Mouse (Mus musculus): ENCODE results near the gene Chd8. TPM values are rescaled to one million over a fixed set of nuclear protein-coding genes. Genes with fewer than 3 reads are reported as not detected.
A peak's percentile ranks its signal among the peaks of the same experiment; 100 is the strongest.
"Not testable (repeated sequence)": the region's sequence is repeated elsewhere in the genome, so short reads cannot be mapped to it uniquely, and the experiment has no call there.

Chd8 gene
- 34.5 and 38.0 TPM in 2 replicates for polyA plus RNA-seq (2014; fragmentation: Nextera tagmentation; extraction: Ambion mirVana)

DNA sequence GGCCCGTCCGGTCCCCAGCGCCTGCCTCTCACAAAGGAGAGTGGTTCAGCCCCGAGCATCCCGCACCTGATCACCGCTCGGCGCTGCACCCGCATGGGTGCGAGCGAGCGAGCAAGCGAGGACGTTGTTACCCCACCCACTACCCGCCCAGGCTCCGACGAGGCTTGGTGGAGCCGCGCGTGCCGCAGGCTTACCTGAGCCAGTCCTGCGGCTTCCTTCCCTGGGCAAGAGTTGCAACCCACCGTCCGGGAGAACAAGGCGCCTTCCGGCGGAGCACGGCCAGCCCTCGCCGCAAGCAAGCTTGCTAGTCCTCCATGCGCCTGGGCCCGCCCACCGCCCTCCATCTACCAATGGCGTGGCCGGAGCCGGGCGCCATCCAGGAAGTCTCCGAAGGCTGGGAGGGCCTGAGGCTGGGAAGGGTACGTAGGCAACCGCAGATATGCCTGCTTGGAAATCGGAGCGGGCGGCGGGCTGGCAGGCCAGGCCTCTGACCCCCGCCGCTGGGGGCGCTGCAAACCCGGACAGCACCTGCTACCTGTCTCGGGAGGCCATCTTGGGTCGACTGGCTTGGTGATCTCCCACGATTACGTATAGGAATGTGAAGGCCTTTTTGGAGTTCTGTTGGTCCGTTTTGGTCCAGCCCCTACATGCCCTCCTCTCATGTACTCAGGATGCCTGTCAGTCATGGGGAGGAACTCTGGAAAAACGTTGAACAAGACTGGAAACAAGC, at the start of gene Chd8:
TSS of gene Chd8 (minus strand) at position 297 of the 730 bp plus-strand sequence.
- Histone ChIP-seq H3K4me2 (peak within 1 kb of the TSS; percentile 96), H3K9ac (ENCODE audit: low read depth, low read length) (peak within 1 kb of the TSS; percentile 81), H3K27ac (ENCODE audit: low read depth, low read length) (peak within 1 kb of the TSS; percentile 92), H3K4me1 (replicated peaks; ENCODE audit: control insufficient read depth, insufficient read depth, low read length) (peaks cover 16% of the 10 kb centered on the region), H3K36me3 (ENCODE audit: control insufficient read depth, insufficient read depth, low read length) (no peaks in the 10 kb centered on the region), H3K27me3 (replicated peaks; ENCODE audit: control insufficient read depth, insufficient read depth, low read length) (no peaks in the 10 kb centered on the region), H3K4me3 (ENCODE audit: low read depth, low read length) (peak within 1 kb of the TSS; percentile 88), H3K9me3 (ENCODE audit: control insufficient read depth, low read length) (no peaks in the 10 kb centered on the region)
- WGBS: under 1% methylated on average over 54 of the region's 54 CpGs
- DNase-seq (ENCODE audit: low spot score) (peak; percentile 96), ATAC-seq (replicated peaks; ENCODE audit: low FRiP score) (peak; percentile 100)

DNA sequence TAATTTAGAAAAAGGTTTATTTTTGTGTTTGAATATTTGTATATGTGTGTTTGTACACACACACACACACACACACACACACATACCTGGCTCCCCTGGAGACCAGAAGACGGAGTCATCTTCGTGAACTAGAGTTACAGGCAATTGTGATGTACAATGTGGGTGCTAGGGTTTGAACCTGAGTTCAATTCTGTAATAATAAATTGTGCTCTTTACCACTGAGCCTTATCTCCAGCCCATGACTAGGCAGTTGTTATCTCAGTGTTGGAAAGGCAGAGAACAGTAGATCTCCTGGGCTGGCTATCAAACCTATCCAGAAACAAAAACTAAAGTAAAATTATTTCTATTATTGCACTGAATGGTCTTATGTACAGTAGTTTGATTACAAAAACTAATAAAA, 48.5 kb upstream of the Chd8 start:
- ATAC-seq (replicated peaks; ENCODE audit: low FRiP score) (peak; percentile 56), DNase-seq (ENCODE audit: low spot score) (no peak)
- 95% methylated on average over 2 of the region's 2 CpGs for WGBS

DNA sequence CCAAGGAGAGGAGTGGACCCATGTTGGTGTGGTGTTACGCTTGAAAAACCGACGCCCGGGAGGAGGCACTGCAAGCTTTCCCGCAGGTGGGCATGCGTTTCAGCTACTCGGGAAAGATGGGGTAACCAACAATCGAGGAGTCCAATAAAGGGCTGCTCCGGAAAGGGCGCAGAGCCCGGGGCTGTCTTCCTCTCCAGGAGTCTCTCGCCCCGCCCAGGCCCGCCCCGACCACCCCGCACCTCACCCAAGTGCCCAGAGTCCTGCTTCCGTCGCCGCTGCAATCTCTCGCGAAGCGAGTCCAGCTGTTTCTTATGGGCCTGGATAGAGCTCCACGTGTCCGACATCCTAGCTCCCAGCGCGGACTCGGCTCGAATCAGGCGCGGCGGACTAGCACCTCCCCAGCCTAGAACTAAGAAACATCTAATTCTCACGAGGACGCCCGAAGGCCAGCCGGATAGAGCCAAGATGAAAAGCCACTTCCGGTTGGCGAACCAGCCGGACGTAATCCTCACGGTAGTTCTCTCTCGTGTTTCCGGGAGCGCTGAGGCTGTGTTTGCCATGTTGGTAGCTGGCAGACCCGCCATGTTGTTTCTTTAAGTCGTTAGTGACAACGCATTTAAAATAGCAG, 47.2 kb upstream of the Chd8 start, which contains the start of gene Mettl3:
TSS of gene Mettl3 (minus strand) at position 485 of the 628 bp plus-strand sequence.
- peak; percentile 91 for ATAC-seq (replicated peaks; ENCODE audit: low FRiP score)

More for the DNA sequence above, 48.5 kb upstream of the Chd8 start:
- Histone ChIP-seq H3K4me2 (peak overlapping the region; percentile 55), H3K4me1 (replicated peaks; ENCODE audit: control insufficient read depth, insufficient read depth, low read length) (peaks cover 9% of the 10 kb centered on the region), H3K9ac (ENCODE audit: low read depth, low read length) (0 out of 2 replicates have a peak overlapping the region, but pooled peaks have one; percentile 20), H3K4me3 (ENCODE audit: low read depth, low read length) (peak overlapping the region; percentile 18; the same call in 1 of the 2 replicates), H3K27me3 (replicated peaks; ENCODE audit: control insufficient read depth, insufficient read depth, low read length) (no peaks in the 10 kb centered on the region), H3K36me3 (ENCODE audit: control insufficient read depth, insufficient read depth, low read length) (no peaks in the 10 kb centered on the region; the same call in 1 of the 2 replicates), H3K9me3 (ENCODE audit: control insufficient read depth, low read length) (no peaks in the 10 kb centered on the region), H3K27ac (ENCODE audit: low read depth, low read length) (peak overlapping the region; percentile 78)

DNA sequence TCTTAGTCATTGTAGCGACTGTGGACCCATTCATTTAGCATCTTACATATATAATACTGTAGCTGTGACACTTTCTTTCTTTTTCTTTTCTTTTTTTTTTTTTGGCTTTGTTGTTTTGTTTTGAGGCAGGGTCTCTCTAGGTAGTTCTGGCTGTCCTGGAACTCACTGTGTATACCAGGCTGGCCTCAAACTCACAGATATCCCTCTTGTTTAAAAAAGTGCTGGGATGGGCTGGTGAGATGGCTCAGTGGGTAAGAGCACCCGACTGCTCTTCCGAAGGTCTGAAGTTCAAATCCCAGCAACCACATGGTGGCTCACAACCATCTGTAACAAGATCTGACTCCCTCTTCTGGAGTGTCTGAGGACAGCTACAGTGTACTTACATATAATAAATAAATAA, 45.9 kb upstream of the Chd8 start:
- peak overlapping the region; percentile 81; the same call in 1 of the 2 replicates for H3K4me3 ChIP-seq (ENCODE audit: low read depth, low read length)
- DNase-seq (ENCODE audit: low spot score); ATAC-seq (replicated peaks; ENCODE audit: low FRiP score); H3K27me3 ChIP-seq (replicated peaks; ENCODE audit: control insufficient read depth, insufficient read depth, low read length); H3K27ac ChIP-seq (ENCODE audit: low read depth, low read length); H3K9me3 ChIP-seq (ENCODE audit: control insufficient read depth, low read length); H3K9ac ChIP-seq (ENCODE audit: low read depth, low read length); H3K4me1 ChIP-seq (replicated peaks; ENCODE audit: control insufficient read depth, insufficient read depth, low read length): not testable (repeated sequence)
- 87% methylated on average over 3 of the region's 3 CpGs for WGBS
- H3K36me3 ChIP-seq (ENCODE audit: control insufficient read depth, insufficient read depth, low read length): peaks cover 14% of the 10 kb centered on the region
- H3K4me2 ChIP-seq: peak overlapping the region; percentile 71

More for the DNA sequence above, 47.2 kb upstream of the Chd8 start, which contains the start of gene Mettl3:
- H3K4me2 ChIP-seq: peak within 1 kb of the TSS; percentile 71
- H3K4me3 ChIP-seq (ENCODE audit: low read depth, low read length): peak within 1 kb of the TSS; percentile 81
- peak within 1 kb of the TSS; percentile 86 for H3K9ac ChIP-seq (ENCODE audit: low read depth, low read length)
- no peaks in the 10 kb centered on the region for H3K9me3 ChIP-seq (ENCODE audit: control insufficient read depth, low read length)
- no peaks in the 10 kb centered on the region for H3K27me3 ChIP-seq (replicated peaks; ENCODE audit: control insufficient read depth, insufficient read depth, low read length)
- peak within 1 kb of the TSS; percentile 94 for H3K27ac ChIP-seq (ENCODE audit: low read depth, low read length)
- peaks cover 9% of the 10 kb centered on the region for H3K4me1 ChIP-seq (replicated peaks; ENCODE audit: control insufficient read depth, insufficient read depth, low read length)
- DNase-seq (ENCODE audit: low spot score): peak; percentile 88
- under 1% methylated on average over 46 of the region's 46 CpGs for WGBS
- H3K36me3 ChIP-seq (ENCODE audit: control insufficient read depth, insufficient read depth, low read length): peaks cover 8% of the 10 kb centered on the region

DNA sequence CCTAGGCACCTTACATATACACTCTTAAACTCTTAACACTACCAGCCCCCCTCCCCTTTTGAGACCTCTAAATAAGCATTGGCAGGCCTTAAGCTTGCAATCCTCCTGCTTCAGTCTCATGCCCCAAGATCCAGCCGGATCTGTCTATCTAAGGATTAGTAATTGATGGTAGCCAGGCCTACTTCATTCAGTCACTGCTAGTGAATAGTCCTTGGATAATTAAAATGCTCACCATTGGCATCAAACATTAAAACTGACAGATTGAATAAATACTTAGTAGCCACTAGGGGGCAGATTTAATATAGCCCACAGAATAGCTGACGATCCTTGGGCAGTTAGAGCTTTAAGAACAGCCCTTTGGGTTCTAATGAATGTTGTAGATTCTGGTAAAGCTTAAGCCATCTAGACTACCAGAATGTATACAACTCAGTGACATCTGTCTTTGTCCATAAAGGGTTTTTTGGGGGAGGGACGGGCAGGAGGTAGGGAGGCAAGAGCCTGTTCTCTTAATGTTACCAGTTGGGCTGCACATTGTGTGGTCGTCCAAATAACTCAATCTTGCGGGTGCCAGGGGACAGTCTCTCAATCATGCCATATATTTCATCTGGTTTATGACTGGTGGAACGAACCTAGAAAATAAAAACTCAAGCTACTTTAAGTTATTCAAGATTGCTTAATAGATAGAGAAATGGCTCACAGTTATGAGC, 38.1 kb upstream of the Chd8 start:
- ATAC-seq (replicated peaks; ENCODE audit: low FRiP score) (peak; percentile 38), DNase-seq (ENCODE audit: low spot score) (no peak)
- Histone ChIP-seq H3K27me3 (replicated peaks; ENCODE audit: control insufficient read depth, insufficient read depth, low read length) (no peaks in the 10 kb centered on the region), H3K36me3 (ENCODE audit: control insufficient read depth, insufficient read depth, low read length) (peaks cover 58% of the 10 kb centered on the region), H3K4me1 (replicated peaks; ENCODE audit: control insufficient read depth, insufficient read depth, low read length) (no peaks in the 10 kb centered on the region), H3K4me3 (ENCODE audit: low read depth, low read length) (no peak overlapping the region), H3K27ac (ENCODE audit: low read depth, low read length) (no peak overlapping the region), H3K4me2 (no peak overlapping the region), H3K9ac (ENCODE audit: low read depth, low read length) (no peak overlapping the region), H3K9me3 (ENCODE audit: control insufficient read depth, low read length) (no peaks in the 10 kb centered on the region)
- 76% methylated on average over 6 of the region's 6 CpGs for WGBS

DNA sequence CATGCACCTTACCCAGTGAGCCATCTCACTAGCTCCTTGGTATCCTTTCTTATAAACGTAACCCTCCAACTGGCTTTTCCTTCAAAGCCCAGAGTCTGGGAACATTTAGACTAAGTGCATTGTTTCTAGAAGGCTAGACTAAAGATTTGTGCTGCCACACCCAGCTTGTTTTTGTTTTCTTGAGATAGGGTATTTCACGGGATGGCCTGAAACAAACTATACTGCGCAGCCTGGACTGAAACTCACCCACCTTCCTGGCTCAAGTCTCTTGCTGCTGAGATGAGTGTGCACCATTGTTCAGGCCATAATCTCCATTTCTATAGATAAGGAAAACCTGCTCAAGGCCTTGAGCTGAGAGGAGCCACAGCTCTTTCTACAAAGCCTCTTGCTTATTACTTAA, 26.6 kb upstream of the Chd8 start:
- DNase-seq (ENCODE audit: low spot score) (no peak), ATAC-seq (replicated peaks; ENCODE audit: low FRiP score) (no peak)
- Histone ChIP-seq H3K27ac (ENCODE audit: low read depth, low read length) (no peak overlapping the region), H3K4me3 (ENCODE audit: low read depth, low read length) (no peak overlapping the region), H3K27me3 (replicated peaks; ENCODE audit: control insufficient read depth, insufficient read depth, low read length) (no peaks in the 10 kb centered on the region), H3K4me1 (replicated peaks; ENCODE audit: control insufficient read depth, insufficient read depth, low read length) (peaks cover 14% of the 10 kb centered on the region), H3K9me3 (ENCODE audit: control insufficient read depth, low read length) (no peaks in the 10 kb centered on the region), H3K9ac (ENCODE audit: low read depth, low read length) (no peak overlapping the region), H3K4me2 (no peak overlapping the region), H3K36me3 (ENCODE audit: control insufficient read depth, insufficient read depth, low read length) (peaks cover 13% of the 10 kb centered on the region; the same call in 1 of the 2 replicates)
- 77% methylated on average over 3 of the region's 3 CpGs for WGBS

DNA sequence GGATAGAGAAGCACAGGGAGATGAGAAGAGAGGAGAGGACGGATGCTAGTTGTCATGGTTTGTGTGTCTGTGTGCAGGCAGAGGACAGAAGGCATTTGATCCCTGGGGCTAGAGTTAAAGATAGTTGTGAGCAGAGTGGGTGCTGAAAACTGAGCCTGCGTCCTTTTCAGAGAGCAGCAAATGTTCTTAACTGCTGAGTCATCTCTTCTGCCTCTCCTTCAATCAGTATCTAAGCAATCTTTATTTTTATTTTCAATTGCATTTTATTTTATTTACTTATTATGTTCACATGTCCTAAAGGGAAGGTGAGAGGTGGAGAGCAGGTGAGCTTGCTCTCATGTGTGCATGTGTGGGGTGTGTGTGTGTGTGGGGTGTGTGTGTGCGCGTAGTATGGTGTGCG, 26.0 kb upstream of the Chd8 start:
- DNase-seq (ENCODE audit: low spot score) (no peak), ATAC-seq (replicated peaks; ENCODE audit: low FRiP score) (no peak)
- Histone ChIP-seq H3K4me1 (replicated peaks; ENCODE audit: control insufficient read depth, insufficient read depth, low read length) (peaks cover 14% of the 10 kb centered on the region), H3K4me3 (ENCODE audit: low read depth, low read length) (no peak overlapping the region), H3K27ac (ENCODE audit: low read depth, low read length) (no peak overlapping the region), H3K27me3 (replicated peaks; ENCODE audit: control insufficient read depth, insufficient read depth, low read length) (no peaks in the 10 kb centered on the region), H3K9me3 (ENCODE audit: control insufficient read depth, low read length) (no peaks in the 10 kb centered on the region), H3K4me2 (no peak overlapping the region), H3K36me3 (ENCODE audit: control insufficient read depth, insufficient read depth, low read length) (peaks cover 13% of the 10 kb centered on the region; the same call in 1 of the 2 replicates), H3K9ac (ENCODE audit: low read depth, low read length) (no peak overlapping the region)
- WGBS: 92% methylated on average over 5 of the region's 5 CpGs

DNA sequence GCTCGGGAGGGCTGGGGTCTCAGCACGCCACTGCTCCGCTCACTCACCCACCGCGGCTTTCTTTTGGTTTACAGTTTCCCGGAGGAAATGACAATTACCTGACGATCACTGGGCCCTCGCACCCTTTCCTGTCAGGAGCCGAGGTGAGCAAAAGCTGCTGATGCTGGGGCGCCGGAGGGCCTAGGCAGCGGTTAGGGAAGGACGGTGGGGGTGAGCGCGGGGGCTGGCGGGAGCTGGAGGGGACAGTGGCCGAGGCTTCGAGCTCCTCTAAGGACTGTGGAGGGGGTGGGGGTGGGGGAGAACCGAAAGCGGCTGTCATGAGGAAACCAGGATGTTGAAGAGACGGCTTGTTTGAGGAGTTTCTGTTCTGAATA, 22.2 kb upstream of the Chd8 start:
- WGBS: 2% methylated on average over 21 of the region's 21 CpGs
- Histone ChIP-seq H3K36me3 (ENCODE audit: control insufficient read depth, insufficient read depth, low read length) (no peaks in the 10 kb centered on the region), H3K4me1 (replicated peaks; ENCODE audit: control insufficient read depth, insufficient read depth, low read length) (peaks cover 14% of the 10 kb centered on the region), H3K9ac (ENCODE audit: low read depth, low read length) (peak overlapping the region; percentile 94), H3K27me3 (replicated peaks; ENCODE audit: control insufficient read depth, insufficient read depth, low read length) (no peaks in the 10 kb centered on the region), H3K27ac (ENCODE audit: low read depth, low read length) (peak overlapping the region; percentile 78; the same call in 1 of the 2 replicates), H3K4me3 (ENCODE audit: low read depth, low read length) (peak overlapping the region; percentile 86), H3K4me2 (peak overlapping the region; percentile 73), H3K9me3 (ENCODE audit: control insufficient read depth, low read length) (no peaks in the 10 kb centered on the region)
- ATAC-seq (replicated peaks; ENCODE audit: low FRiP score) (peak; percentile 22), DNase-seq (ENCODE audit: low spot score) (no peak)

Data from liver, embryonic 11.5 days (tissue).